Mouse (Mus musculus): ENCODE measurements around the gene Nxn. TPM values are rescaled to one million over a fixed set of nuclear protein-coding genes. Genes with fewer than 3 reads are reported as not detected.
A peak's percentile ranks its signal among the peaks of the same experiment; 100 is the strongest.

Gene Nxn
- polyA plus RNA-seq, 1 experiment from 2014 or later = 36.0 TPM

DNA sequence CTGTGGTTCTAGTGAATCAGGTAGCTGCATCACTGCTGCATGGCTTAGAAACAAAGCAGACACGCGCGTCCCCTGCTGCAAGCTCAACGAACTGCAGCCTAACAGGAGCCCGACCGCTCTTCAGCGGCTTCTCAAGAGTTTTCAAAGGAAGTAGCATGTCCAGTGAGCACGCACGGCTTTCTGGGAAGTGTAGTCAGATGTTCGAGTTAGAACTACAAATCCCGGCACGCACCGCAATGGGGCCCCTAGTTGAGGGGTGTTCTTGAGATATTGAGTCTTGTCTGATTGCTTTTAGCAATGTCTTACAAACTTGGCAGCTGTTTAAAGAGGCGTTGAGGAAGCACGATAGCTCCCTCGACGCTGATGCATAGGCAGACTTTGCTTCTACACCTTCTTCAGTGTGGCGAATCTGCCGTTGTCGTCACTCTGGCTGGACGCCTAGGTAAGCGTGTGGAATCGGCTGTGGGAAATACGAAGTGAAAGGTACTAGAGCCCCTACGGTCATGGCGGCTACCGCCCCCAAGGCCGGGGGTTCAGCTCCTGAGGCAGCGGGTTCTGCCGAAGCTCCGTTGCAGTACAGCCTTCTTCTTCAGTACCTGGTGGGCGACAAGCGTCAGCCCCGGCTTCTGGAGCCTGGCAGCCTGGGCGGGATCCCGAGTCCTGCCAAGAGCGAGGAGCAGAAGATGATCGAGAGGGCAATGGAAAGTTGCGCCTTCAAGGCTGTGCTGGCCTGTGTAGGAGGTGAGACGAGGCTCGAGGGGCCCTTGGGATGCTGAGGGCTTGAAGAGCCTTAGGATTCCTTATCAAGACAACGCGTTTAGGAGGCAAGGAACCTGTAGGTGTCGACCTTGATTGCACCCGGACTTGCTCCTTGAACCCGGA lies 8.0 kb upstream of the Nxn start, which contains the start of gene Timm22:
Gene Timm22 (plus strand): TSS at position 251 of the 882 bp plus-strand sequence.
- Histone ChIP-seq H3K9me3 (ENCODE audit: control insufficient read depth, low read length) (no peaks in the 10 kb centered on the region), H3K4me3 (replicated peaks; ENCODE audit: low read length) (peak within 1 kb of the TSS; percentile 78), H3K27me3 (ENCODE audit: control insufficient read depth, insufficient read depth, low read length) (no peaks in the 10 kb centered on the region), H3K9ac (peak within 1 kb of the TSS; percentile 87), H3K4me2 (replicated peaks) (peak within 1 kb of the TSS; percentile 79), H3K27ac (peak within 1 kb of the TSS; percentile 61), H3K36me3 (replicated peaks; ENCODE audit: control insufficient read depth, insufficient read depth) (peaks cover 4% of the 10 kb centered on the region), H3K4me1 (replicated peaks; ENCODE audit: control insufficient read depth, insufficient read depth, low read length) (peaks cover 7% of the 10 kb centered on the region; the same call in 1 of the 2 replicates)
- DNase-seq (ENCODE audit: low spot score) (peak; percentile 100), ATAC-seq (ENCODE audit: low FRiP score) (peak; percentile 97)
- under 1% methylated on average over 46 of the region's 46 CpGs for WGBS

DNA sequence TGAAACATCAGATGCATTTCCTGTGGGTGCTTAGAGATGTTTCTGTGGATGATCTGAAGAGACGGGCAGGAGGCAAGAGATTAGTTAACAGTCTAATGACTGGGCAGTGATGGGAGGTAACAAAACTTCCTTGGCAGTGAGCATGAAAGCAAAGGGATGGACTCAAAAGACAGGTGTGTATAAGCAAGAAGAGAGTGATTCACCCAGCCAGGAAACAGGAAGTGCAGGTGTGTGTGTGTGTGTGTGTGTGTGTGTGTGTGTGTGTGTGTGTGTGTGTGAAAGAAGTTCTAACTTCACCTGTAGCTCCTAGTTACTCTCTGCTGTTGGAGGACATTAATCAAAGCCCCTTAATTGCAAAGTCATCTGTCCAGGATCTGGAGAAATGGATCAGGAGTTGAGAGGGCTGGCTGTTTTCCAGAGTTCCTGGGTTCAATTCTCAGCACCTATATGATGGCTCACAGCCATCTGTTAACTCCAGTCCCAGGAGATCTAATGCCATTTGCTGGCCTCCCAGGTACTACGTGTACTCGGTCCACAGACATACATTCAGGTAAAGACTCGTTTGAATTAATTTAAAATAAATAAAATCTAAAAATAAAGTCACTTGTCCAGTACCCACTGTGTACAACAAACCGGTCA lies 6.8 kb upstream of the Nxn start:
- DNase-seq (ENCODE audit: low spot score) (no peak), ATAC-seq (ENCODE audit: low FRiP score) (0 out of 2 replicates have a peak, but pooled peaks have one; percentile 3)
- no peaks in the 10 kb centered on the region; the same call in 1 of the 2 replicates for H3K36me3 ChIP-seq (replicated peaks; ENCODE audit: control insufficient read depth, insufficient read depth)
- no peak overlapping the region for H3K4me3 ChIP-seq (replicated peaks; ENCODE audit: low read length)
- H3K27me3 ChIP-seq (ENCODE audit: control insufficient read depth, insufficient read depth, low read length) = no peaks in the 10 kb centered on the region
- H3K27ac ChIP-seq = no peak overlapping the region
- no peak overlapping the region for H3K9ac ChIP-seq
- H3K4me1 ChIP-seq (replicated peaks; ENCODE audit: control insufficient read depth, insufficient read depth, low read length) = peaks cover 7% of the 10 kb centered on the region; the same call in 1 of the 2 replicates
- no peak overlapping the region for H3K4me2 ChIP-seq (replicated peaks)
- H3K9me3 ChIP-seq (ENCODE audit: control insufficient read depth, low read length) = no peaks in the 10 kb centered on the region
- WGBS = 89% methylated on average over 5 of the region's 5 CpGs

DNA sequence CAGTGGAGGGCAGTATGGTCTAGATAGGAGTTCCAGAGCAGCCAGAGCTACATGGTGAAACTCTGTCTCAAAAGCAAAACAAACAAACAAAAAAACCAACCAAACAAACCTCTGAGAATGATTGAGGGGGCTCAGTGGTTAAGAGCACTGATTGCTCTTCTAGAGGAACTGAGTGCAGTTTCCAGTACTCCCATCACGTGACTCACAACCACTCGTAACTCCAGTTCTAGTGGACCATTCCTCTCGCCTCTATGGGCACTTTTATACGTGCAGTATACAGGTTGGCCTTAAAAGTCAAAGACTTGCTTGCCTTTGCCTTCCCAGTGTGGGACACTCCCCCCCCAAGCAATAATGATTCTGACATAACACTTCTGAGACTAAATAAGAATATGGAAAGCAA lies 6.2 kb upstream of the Nxn start:
- H3K27ac ChIP-seq = no peak overlapping the region
- H3K27me3 ChIP-seq (ENCODE audit: control insufficient read depth, insufficient read depth, low read length) = no peaks in the 10 kb centered on the region
- no peak overlapping the region for H3K4me3 ChIP-seq (replicated peaks; ENCODE audit: low read length)
- 72% methylated on average over 4 of the region's 4 CpGs for WGBS
- H3K4me1 ChIP-seq (replicated peaks; ENCODE audit: control insufficient read depth, insufficient read depth, low read length) = peaks cover 7% of the 10 kb centered on the region; the same call in 1 of the 2 replicates
- no peaks in the 10 kb centered on the region; the same call in 1 of the 2 replicates for H3K36me3 ChIP-seq (replicated peaks; ENCODE audit: control insufficient read depth, insufficient read depth)
- no peaks in the 10 kb centered on the region for H3K9me3 ChIP-seq (ENCODE audit: control insufficient read depth, low read length)
- no peak for ATAC-seq (ENCODE audit: low FRiP score)
- no peak overlapping the region for H3K9ac ChIP-seq
- DNase-seq (ENCODE audit: low spot score) = no peak
- H3K4me2 ChIP-seq (replicated peaks) = no peak overlapping the region

DNA sequence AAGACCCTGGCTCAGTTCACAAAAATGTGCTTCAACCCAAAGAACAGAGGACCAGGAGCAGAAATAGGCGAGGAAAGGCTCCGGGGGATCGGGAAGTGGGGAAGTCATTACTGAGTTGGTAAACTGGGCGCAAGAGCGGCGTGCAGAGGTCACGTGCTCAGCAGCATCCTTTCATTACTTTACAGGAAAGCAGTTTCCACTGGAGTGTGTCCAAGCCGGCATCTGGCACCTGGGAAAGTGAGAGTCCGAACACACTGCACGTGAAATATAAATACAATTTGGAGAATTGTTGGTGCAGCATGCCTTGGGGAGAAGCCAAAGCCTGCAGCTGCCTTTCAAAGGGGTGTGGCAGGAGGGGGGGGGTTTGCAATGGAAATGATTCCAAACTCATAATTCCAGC lies 2.5 kb upstream of the Nxn start:
- no peak for ATAC-seq (ENCODE audit: low FRiP score)
- no peak overlapping the region for H3K4me2 ChIP-seq (replicated peaks)
- H3K27ac ChIP-seq = no peak overlapping the region
- H3K36me3 ChIP-seq (replicated peaks; ENCODE audit: control insufficient read depth, insufficient read depth) = no peaks in the 10 kb centered on the region
- H3K9me3 ChIP-seq (ENCODE audit: control insufficient read depth, low read length) = no peaks in the 10 kb centered on the region
- DNase-seq (ENCODE audit: low spot score) = no peak
- no peak overlapping the region for H3K4me3 ChIP-seq (replicated peaks; ENCODE audit: low read length)
- H3K9ac ChIP-seq = no peak overlapping the region
- WGBS = 62% methylated on average over 10 of the region's 10 CpGs
- H3K27me3 ChIP-seq (ENCODE audit: control insufficient read depth, insufficient read depth, low read length) = no peaks in the 10 kb centered on the region
- peaks cover 12% of the 10 kb centered on the region for H3K4me1 ChIP-seq (replicated peaks; ENCODE audit: control insufficient read depth, insufficient read depth, low read length)

DNA sequence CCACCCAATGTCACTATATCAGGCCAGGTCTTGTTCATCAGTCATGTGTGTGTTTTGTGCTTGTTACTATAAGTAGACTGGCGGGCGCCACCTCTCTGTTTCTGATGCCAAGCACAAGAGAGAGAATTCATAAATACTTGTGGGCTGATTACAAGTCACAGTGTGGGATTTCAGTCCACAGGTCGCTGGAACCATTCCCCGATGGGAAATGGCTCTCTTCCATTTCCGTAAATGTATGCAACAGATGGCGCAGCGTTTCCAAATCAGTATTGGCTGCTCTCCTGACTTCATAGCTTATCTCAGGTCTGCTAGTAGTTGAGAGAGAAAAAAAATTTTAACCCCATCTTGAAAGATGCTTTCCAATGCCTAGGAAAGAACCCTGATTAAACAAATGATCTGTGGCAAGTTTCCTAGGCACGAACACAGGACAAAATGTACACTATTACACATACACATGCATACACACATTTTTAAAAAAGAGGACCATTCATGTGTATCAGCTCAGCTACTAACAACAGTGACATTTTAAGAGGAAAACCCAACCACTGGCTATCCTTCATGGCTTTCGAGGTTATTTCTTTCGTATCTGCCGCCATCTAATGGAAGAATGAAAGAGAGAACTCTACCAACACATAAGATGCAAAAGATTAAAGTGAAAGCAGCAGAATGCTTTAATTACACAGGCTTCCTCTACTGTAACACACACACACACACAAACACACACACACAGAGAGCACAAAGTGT lies 819 bp upstream of the Nxn start:
- H3K9ac ChIP-seq = no peak overlapping the region
- 10% methylated on average over 11 of the region's 11 CpGs for WGBS
- ATAC-seq (ENCODE audit: low FRiP score) = no peak

DNA sequence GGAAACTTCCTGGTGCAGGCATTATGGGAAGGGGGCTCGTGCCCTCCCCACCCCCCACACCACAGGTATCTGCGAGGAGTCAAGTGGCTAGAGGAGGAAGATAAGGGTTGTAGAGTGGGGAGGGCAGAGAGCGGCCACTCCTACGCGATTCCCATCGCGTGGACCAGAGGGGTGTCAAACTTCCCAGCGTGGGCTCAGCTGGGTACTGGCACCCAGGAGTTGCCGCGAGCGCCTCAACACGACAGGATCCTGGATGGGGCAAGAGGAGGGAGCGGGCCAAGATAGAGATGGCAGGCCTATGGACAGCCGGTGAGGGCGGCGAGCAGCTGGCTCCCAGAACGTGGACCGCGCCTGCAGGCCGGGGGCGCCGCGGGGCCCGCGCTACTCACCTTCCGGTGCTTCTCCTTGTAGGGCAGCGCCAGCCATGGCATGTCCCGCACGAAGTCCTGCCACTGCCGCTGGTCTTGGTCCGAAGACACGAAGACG lies 585 bp downstream of the Nxn start:
- peak overlapping the region; percentile 78 for H3K4me3 ChIP-seq (replicated peaks; ENCODE audit: low read length)
- no peaks in the 10 kb centered on the region for H3K36me3 ChIP-seq (replicated peaks; ENCODE audit: control insufficient read depth, insufficient read depth)
- H3K9ac ChIP-seq = peak overlapping the region; percentile 83
- no peaks in the 10 kb centered on the region for H3K9me3 ChIP-seq (ENCODE audit: control insufficient read depth, low read length)
- H3K4me2 ChIP-seq (replicated peaks) = peak overlapping the region; percentile 78
- WGBS = under 1% methylated on average over 32 of the region's 33 CpGs
- peak; percentile 71; the same call in 1 of the 2 replicates for ATAC-seq (ENCODE audit: low FRiP score)
- H3K4me1 ChIP-seq (replicated peaks; ENCODE audit: control insufficient read depth, insufficient read depth, low read length) = peaks cover 12% of the 10 kb centered on the region
- H3K27me3 ChIP-seq (ENCODE audit: control insufficient read depth, insufficient read depth, low read length) = no peaks in the 10 kb centered on the region
- H3K27ac ChIP-seq = peak overlapping the region; percentile 87
- DNase-seq (ENCODE audit: low spot score) = no peak

More for the DNA sequence above, 819 bp upstream of the Nxn start:
- Histone ChIP-seq H3K27me3 (ENCODE audit: control insufficient read depth, insufficient read depth, low read length) (no peaks in the 10 kb centered on the region), H3K4me3 (replicated peaks; ENCODE audit: low read length) (peak overlapping the region; percentile 78), H3K27ac (peak overlapping the region; percentile 87; the same call in 1 of the 2 replicates), H3K4me1 (replicated peaks; ENCODE audit: control insufficient read depth, insufficient read depth, low read length) (peaks cover 12% of the 10 kb centered on the region), H3K4me2 (replicated peaks) (peak overlapping the region; percentile 78), H3K36me3 (replicated peaks; ENCODE audit: control insufficient read depth, insufficient read depth) (no peaks in the 10 kb centered on the region), H3K9me3 (ENCODE audit: control insufficient read depth, low read length) (no peaks in the 10 kb centered on the region)
- peak; percentile 83 for DNase-seq (ENCODE audit: low spot score)

DNA sequence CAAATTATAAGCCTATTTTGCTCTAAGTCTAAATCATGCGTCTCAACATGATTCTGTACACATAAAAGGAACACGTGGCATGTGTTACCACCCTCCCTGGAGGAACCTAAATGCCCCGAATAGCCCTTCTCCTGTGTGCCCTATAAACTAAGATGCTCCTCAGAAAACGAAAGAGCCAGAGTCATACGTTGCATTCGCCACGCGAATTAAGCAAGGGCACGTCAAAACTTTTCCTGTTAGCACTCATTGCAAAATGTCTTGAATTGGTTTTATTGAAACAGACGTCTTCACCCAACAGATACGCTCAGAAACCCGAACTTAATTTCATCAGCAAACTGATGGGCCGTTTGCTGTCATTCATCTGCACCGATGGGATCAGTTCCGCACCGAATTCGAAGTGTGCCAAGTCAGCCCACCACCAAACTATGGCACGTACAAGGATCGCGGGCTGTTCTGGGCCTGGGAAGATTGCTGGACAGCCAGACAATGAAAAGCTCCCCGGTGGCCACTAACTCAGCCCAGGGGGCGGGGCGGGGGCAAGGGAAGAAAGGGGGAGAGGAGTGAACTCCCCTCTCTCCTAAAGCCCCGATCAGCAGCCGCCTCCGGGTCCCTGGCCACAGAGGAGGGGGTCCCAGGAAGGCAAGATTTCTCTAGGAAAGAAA lies 1.2 kb downstream of the Nxn start:
- DNase-seq (ENCODE audit: low spot score) = no peak
- H3K9ac ChIP-seq = peak overlapping the region; percentile 83
- no peaks in the 10 kb centered on the region for H3K27me3 ChIP-seq (ENCODE audit: control insufficient read depth, insufficient read depth, low read length)
- under 1% methylated on average over 26 of the region's 26 CpGs for WGBS
- no peak overlapping the region; the same call in 1 of the 2 replicates for H3K27ac ChIP-seq
- H3K4me3 ChIP-seq (replicated peaks; ENCODE audit: low read length) = peak overlapping the region; percentile 78
- peak; percentile 22; the same call in 1 of the 2 replicates for ATAC-seq (ENCODE audit: low FRiP score)
- H3K4me2 ChIP-seq (replicated peaks) = peak overlapping the region; percentile 78
- H3K4me1 ChIP-seq (replicated peaks; ENCODE audit: control insufficient read depth, insufficient read depth, low read length) = peaks cover 12% of the 10 kb centered on the region
- no peaks in the 10 kb centered on the region for H3K9me3 ChIP-seq (ENCODE audit: control insufficient read depth, low read length)
- H3K36me3 ChIP-seq (replicated peaks; ENCODE audit: control insufficient read depth, insufficient read depth) = no peaks in the 10 kb centered on the region

DNA sequence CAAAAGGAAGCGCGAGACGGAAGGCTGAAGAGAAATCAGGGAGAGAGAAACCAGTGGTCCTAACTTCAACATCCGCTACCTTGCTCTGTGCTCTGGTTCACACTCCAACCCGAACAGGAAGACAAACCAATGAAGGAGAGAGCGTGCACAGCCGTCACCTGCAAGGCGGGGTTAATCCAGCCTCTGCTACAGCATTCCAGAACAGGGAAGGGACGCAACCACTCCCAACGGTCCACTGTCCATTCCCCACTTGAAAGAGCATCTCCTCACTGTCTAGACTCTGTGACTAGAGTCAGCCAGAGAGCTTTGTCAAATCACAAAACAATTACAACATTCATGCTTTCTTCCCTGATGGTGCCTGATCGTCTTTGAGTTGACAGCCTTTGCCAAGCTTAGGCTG lies 5.9 kb downstream of the Nxn start:
- DNase-seq (ENCODE audit: low spot score) = no peak
- no peak overlapping the region for H3K27ac ChIP-seq
- peaks cover 15% of the 10 kb centered on the region; the same call in 1 of the 2 replicates for H3K4me1 ChIP-seq (replicated peaks; ENCODE audit: control insufficient read depth, insufficient read depth, low read length)
- no peaks in the 10 kb centered on the region for H3K9me3 ChIP-seq (ENCODE audit: control insufficient read depth, low read length)
- H3K27me3 ChIP-seq (ENCODE audit: control insufficient read depth, insufficient read depth, low read length) = no peaks in the 10 kb centered on the region
- ATAC-seq (ENCODE audit: low FRiP score) = no peak
- no peak overlapping the region for H3K9ac ChIP-seq
- H3K4me2 ChIP-seq (replicated peaks) = no peak overlapping the region
- WGBS = 95% methylated on average over 11 of the region's 11 CpGs
- no peak overlapping the region for H3K4me3 ChIP-seq (replicated peaks; ENCODE audit: low read length)
- no peaks in the 10 kb centered on the region for H3K36me3 ChIP-seq (replicated peaks; ENCODE audit: control insufficient read depth, insufficient read depth)
